Mouse (Mus musculus): ENCODE results near the gene Rnf152. TPM values are rescaled to one million over a fixed set of nuclear protein-coding genes. Genes with fewer than 3 reads are reported as not detected.

Gene Rnf152
- polyA plus RNA-seq, 1 experiment from 2014 or later: 0.91 TPM

DNA sequence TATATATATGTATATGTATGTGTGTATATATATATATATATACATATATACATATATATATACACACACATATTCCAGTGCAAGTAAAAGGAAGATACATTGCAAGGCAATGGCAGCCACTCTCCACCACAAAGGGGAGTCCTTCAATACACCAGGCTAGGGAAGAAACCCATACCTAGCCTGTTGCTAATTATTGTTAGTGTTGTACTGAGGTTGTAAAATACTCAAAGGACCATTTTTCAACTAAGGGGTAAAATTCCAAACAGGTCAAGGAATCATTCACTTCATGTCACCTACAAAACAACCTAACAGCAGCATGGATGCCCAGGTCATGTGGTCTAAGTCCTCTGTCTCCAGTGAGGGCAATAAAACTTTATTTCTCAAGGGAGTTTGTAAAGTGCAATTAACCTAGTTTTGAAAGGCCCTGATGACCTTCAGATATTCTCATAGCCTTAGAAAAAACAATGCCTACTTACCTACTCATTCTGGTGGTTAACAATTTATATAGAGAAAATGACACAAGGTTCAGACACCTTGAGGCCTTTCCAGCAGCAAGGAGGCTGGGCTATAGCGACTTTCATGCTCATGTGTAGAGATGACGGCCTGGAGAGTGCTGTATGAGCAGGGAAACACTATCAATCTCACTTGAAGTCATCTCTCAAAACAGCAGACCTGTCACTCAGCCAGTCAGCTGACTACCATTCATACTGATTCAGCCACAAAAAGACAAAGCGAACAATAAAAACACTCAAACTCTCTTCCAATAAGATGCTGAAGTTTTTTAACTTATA is 42.3 kb downstream of the Rnf152 start:
- H3K36me3 ChIP-seq (ENCODE audit: insufficient read depth, low read length): no peaks in the 10 kb centered on the region
- ATAC-seq (ENCODE audit: low FRiP score, low TSS enrichment): no peak
- no peaks in the 10 kb centered on the region for H3K27me3 ChIP-seq (ENCODE audit: insufficient read depth, low read length)
- H3K4me1 ChIP-seq (ENCODE audit: insufficient read depth, low read length): no peaks in the 10 kb centered on the region
- H3K9me3 ChIP-seq (ENCODE audit: low read length): no peaks in the 10 kb centered on the region
- H3K4me2 ChIP-seq (replicated peaks; ENCODE audit: low read depth, low read length): no peak overlapping the region
- WGBS: 73% methylated on average over 3 of the region's 3 CpGs
- H3K27ac ChIP-seq (ENCODE audit: low read length): no peak overlapping the region
- H3K9ac ChIP-seq (replicated peaks; ENCODE audit: low read length): no peak overlapping the region
- H3K4me3 ChIP-seq (ENCODE audit: low read length): no peak overlapping the region

DNA sequence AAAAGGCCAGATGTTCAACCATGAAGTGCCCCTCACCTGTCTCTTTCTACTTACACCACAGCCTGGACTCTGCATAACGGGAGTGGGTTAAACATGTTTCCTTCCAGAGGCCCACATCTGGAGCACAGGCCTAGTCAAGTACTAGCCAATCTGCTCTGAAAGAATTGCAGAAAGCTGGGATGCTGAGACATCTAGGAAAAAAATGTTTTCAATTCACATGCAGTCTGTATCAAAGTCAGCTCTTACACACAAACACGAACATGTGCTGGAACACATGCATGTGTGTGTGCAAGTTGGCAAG is 44.0 kb downstream of the Rnf152 start:
- Histone ChIP-seq H3K4me1 (ENCODE audit: insufficient read depth, low read length) (no peaks in the 10 kb centered on the region), H3K27me3 (ENCODE audit: insufficient read depth, low read length) (no peaks in the 10 kb centered on the region), H3K4me3 (ENCODE audit: low read length) (no peak overlapping the region), H3K27ac (ENCODE audit: low read length) (no peak overlapping the region), H3K36me3 (ENCODE audit: insufficient read depth, low read length) (no peaks in the 10 kb centered on the region), H3K9ac (replicated peaks; ENCODE audit: low read length) (no peak overlapping the region), H3K9me3 (ENCODE audit: low read length) (no peaks in the 10 kb centered on the region), H3K4me2 (replicated peaks; ENCODE audit: low read depth, low read length) (no peak overlapping the region)
- ATAC-seq (ENCODE audit: low FRiP score, low TSS enrichment): no peak
- 73% methylated on average over 2 of the region's 2 CpGs for WGBS

DNA sequence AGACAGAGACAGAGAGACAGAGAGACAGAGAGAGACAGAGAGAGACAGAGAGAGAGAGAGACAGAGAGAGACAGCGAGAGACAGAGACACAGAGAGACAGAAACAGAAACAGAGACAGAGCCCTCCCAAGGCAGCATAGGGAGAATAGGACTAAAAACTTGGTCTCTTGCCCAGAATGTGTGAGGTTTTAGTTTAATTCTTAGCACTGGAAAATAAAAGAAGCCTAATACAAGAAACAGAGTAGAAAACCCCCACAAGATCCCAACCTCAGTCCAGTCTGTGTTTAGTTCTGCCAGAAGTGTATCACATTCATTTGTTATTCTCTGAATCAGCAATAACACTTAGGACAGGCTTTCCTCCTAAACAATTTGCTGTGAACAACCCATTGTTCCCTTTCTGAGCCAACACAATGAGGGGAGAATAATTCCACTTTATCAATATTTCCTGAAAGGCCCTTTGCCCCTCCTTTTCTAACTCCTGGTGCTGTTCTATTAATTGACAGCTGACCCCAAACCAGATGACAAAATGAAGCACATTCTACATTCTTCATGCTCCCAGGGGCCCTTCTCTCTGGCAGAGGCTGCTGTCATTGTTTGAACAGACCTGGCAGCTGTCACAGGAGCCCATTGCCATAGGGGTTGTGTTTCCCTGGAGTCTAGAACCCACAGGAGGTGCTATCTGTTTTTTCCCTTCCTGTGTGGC is 44.5 kb downstream of the Rnf152 start:
- Histone ChIP-seq H3K27me3 (ENCODE audit: insufficient read depth, low read length) (no peaks in the 10 kb centered on the region), H3K4me1 (ENCODE audit: insufficient read depth, low read length) (no peaks in the 10 kb centered on the region), H3K27ac (ENCODE audit: low read length) (no peak overlapping the region), H3K4me3 (ENCODE audit: low read length) (no peak overlapping the region), H3K9ac (replicated peaks; ENCODE audit: low read length) (no peak overlapping the region), H3K9me3 (ENCODE audit: low read length) (no peaks in the 10 kb centered on the region), H3K36me3 (ENCODE audit: insufficient read depth, low read length) (no peaks in the 10 kb centered on the region), H3K4me2 (replicated peaks; ENCODE audit: low read depth, low read length) (no peak overlapping the region)
- 80% methylated on average over 1 of the region's 1 CpGs for WGBS
- ATAC-seq (ENCODE audit: low FRiP score, low TSS enrichment): no peak

DNA sequence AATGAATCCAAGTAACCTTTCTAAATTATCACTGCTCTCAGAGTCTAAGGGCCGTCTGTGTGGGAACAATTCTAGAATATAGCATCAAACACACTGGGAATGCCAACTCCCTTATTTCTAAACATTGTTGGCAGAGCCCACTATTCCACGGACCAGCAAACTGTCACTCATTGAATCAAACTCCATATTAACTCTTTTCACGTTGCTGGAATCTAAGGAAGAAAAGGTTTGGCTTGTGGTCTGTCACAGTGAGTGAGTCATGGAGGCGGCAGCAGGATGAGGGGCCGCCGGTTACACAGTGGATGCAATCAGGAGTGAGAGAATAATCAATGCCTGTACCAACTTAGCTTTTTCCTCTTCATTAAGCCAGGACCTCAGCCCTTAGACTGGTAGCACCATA is 54.3 kb downstream of the Rnf152 start:
- H3K9me3 ChIP-seq (ENCODE audit: low read length): no peaks in the 10 kb centered on the region
- no peak overlapping the region for H3K4me2 ChIP-seq (replicated peaks; ENCODE audit: low read depth, low read length)
- no peaks in the 10 kb centered on the region for H3K36me3 ChIP-seq (ENCODE audit: insufficient read depth, low read length)
- no peak overlapping the region for H3K27ac ChIP-seq (ENCODE audit: low read length)
- H3K4me1 ChIP-seq (ENCODE audit: insufficient read depth, low read length): no peaks in the 10 kb centered on the region
- H3K9ac ChIP-seq (replicated peaks; ENCODE audit: low read length): no peak overlapping the region
- no peak overlapping the region for H3K4me3 ChIP-seq (ENCODE audit: low read length)
- no peaks in the 10 kb centered on the region for H3K27me3 ChIP-seq (ENCODE audit: insufficient read depth, low read length)
- 76% methylated on average over 6 of the region's 6 CpGs for WGBS
- ATAC-seq (ENCODE audit: low FRiP score, low TSS enrichment): no peak

DNA sequence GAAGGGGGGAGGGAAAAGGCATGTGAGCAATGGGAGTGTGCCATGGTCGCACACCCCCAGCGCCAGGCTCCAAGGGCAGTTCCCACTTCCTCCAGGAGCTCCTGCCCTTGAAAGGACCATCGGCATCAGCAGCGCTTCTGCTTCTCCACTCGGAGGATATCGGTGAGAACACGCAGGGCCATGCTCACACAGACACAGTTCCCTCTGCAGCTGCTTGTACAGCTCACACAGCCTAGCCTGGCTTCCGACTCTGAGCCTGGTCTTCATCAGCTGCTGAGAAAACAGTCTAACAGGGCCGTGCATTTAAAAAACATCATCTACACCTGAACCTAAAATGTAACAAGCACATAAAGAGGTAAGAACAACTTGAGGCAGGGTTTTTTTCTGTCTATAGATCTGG is 54.7 kb downstream of the Rnf152 start:
- Histone ChIP-seq H3K9ac (replicated peaks; ENCODE audit: low read length) (no peak overlapping the region), H3K4me1 (ENCODE audit: insufficient read depth, low read length) (no peaks in the 10 kb centered on the region), H3K4me2 (replicated peaks; ENCODE audit: low read depth, low read length) (no peak overlapping the region), H3K27me3 (ENCODE audit: insufficient read depth, low read length) (no peaks in the 10 kb centered on the region), H3K27ac (ENCODE audit: low read length) (no peak overlapping the region), H3K36me3 (ENCODE audit: insufficient read depth, low read length) (no peaks in the 10 kb centered on the region), H3K9me3 (ENCODE audit: low read length) (no peaks in the 10 kb centered on the region), H3K4me3 (ENCODE audit: low read length) (no peak overlapping the region)
- ATAC-seq (ENCODE audit: low FRiP score, low TSS enrichment): no peak
- 78% methylated on average over 9 of the region's 9 CpGs for WGBS

DNA sequence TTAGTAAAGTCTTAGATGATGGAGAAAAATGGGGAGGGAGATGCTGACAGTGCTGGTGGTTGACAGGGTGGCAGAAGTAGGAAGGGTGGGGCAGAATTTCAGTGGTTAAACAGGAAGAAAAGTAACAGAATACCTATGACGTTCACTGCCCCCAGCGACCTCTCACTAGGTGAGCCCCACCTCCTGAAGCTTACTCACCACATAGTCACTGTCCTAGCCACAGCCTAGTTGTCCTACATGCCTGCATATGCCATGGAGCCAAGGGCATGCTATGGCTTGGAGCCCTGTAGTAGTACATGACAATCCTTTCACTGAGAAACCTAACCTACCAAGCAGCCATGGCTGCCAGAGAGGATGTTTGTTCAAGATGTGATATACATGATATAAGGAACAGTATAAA is 64.7 kb downstream of the Rnf152 start:
- Histone ChIP-seq H3K9me3 (ENCODE audit: low read length) (0 out of 2 replicates have a peak, but pooled peaks cover 3% of the 10 kb centered on the region), H3K9ac (replicated peaks; ENCODE audit: low read length) (no peak overlapping the region), H3K4me3 (ENCODE audit: low read length) (no peak overlapping the region), H3K36me3 (ENCODE audit: insufficient read depth, low read length) (no peaks in the 10 kb centered on the region), H3K4me1 (ENCODE audit: insufficient read depth, low read length) (no peaks in the 10 kb centered on the region), H3K4me2 (replicated peaks; ENCODE audit: low read depth, low read length) (no peak overlapping the region), H3K27me3 (ENCODE audit: insufficient read depth, low read length) (no peaks in the 10 kb centered on the region), H3K27ac (ENCODE audit: low read length) (no peak overlapping the region)
- WGBS: 78% methylated on average over 2 of the region's 2 CpGs
- no peak for ATAC-seq (ENCODE audit: low FRiP score, low TSS enrichment)

DNA sequence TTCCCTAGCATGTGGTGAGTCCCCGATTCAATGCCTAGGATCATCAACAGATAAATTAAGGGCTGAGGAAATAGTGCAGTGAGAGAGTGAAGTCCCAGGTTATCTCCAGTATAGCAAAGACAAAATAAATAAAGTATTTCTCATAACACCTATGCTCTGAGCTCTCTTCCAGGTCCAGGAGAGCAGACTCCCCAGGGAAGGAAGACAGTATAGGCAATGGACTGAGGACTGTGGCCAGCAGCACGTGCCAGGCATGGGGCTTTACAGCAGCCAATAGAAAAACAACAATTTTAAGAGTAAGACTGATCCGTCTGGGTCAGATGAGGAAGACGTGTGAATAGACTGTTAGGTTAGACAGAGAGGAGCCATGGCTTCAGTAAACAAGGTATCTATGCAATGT is 69.0 kb downstream of the Rnf152 start:
- no peak for ATAC-seq (ENCODE audit: low FRiP score, low TSS enrichment)
- Histone ChIP-seq H3K4me1 (ENCODE audit: insufficient read depth, low read length) (no peaks in the 10 kb centered on the region), H3K4me2 (replicated peaks; ENCODE audit: low read depth, low read length) (no peak overlapping the region), H3K27ac (ENCODE audit: low read length) (no peak overlapping the region), H3K9ac (replicated peaks; ENCODE audit: low read length) (no peak overlapping the region), H3K9me3 (ENCODE audit: low read length) (no peaks in the 10 kb centered on the region), H3K36me3 (ENCODE audit: insufficient read depth, low read length) (no peaks in the 10 kb centered on the region), H3K4me3 (ENCODE audit: low read length) (no peak overlapping the region), H3K27me3 (ENCODE audit: insufficient read depth, low read length) (no peaks in the 10 kb centered on the region)
- 56% methylated on average over 4 of the region's 4 CpGs for WGBS

DNA sequence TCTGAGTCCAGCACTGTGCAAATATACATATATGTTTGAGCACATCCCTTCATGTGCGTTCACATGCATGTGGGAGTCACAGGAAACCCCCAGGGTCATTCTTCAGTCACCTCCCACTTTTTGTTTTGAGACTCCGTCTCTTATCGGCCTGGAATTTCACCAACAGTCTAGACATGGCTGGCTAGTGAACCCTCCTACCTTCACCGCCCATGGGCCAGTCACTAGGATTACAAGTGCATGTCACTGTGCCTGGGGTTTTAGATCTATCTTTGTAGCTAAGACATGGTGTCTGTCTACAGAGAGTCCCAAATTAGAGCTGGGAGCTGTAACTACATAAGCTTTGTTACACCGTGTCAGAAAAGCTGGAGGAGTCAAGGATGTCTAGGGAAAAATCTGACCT is 69.6 kb downstream of the Rnf152 start:
- Histone ChIP-seq H3K36me3 (ENCODE audit: insufficient read depth, low read length) (no peaks in the 10 kb centered on the region), H3K27me3 (ENCODE audit: insufficient read depth, low read length) (no peaks in the 10 kb centered on the region), H3K9me3 (ENCODE audit: low read length) (no peaks in the 10 kb centered on the region), H3K4me1 (ENCODE audit: insufficient read depth, low read length) (no peaks in the 10 kb centered on the region), H3K4me3 (ENCODE audit: low read length) (no peak overlapping the region), H3K27ac (ENCODE audit: low read length) (no peak overlapping the region), H3K9ac (replicated peaks; ENCODE audit: low read length) (no peak overlapping the region), H3K4me2 (replicated peaks; ENCODE audit: low read depth, low read length) (no peak overlapping the region)
- 0 out of 2 replicates have a peak, but pooled peaks have one; percentile 19 for ATAC-seq (ENCODE audit: low FRiP score, low TSS enrichment)
- 42% methylated on average over 5 of the region's 5 CpGs for WGBS

DNA sequence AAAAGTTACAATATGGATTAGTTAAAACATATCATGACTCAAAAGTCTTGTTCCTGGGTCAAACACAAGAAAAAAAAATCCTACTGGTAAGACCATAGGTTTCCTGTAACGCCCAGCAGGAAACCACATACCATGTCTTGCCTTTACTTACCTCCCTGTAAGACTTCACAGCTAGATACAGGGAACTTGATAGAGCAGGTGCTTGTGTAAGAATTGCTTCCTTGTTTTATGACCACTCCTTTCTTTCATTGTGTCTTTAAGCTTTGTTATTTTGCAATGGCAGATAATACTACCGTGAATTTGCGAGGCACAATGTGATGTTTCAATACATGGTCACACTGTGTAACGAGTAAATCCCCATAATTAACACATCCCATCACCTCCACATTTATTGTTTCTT is 71.5 kb downstream of the Rnf152 start:
- no peak for ATAC-seq (ENCODE audit: low FRiP score, low TSS enrichment)
- no peak overlapping the region for H3K4me2 ChIP-seq (replicated peaks; ENCODE audit: low read depth, low read length)
- WGBS: 93% methylated on average over 4 of the region's 4 CpGs
- no peaks in the 10 kb centered on the region for H3K4me1 ChIP-seq (ENCODE audit: insufficient read depth, low read length)
- H3K9ac ChIP-seq (replicated peaks; ENCODE audit: low read length): no peak overlapping the region
- no peak overlapping the region for H3K27ac ChIP-seq (ENCODE audit: low read length)
- H3K27me3 ChIP-seq (ENCODE audit: insufficient read depth, low read length): no peaks in the 10 kb centered on the region
- H3K9me3 ChIP-seq (ENCODE audit: low read length): no peaks in the 10 kb centered on the region
- no peaks in the 10 kb centered on the region for H3K36me3 ChIP-seq (ENCODE audit: insufficient read depth, low read length)
- no peak overlapping the region for H3K4me3 ChIP-seq (ENCODE audit: low read length)

DNA sequence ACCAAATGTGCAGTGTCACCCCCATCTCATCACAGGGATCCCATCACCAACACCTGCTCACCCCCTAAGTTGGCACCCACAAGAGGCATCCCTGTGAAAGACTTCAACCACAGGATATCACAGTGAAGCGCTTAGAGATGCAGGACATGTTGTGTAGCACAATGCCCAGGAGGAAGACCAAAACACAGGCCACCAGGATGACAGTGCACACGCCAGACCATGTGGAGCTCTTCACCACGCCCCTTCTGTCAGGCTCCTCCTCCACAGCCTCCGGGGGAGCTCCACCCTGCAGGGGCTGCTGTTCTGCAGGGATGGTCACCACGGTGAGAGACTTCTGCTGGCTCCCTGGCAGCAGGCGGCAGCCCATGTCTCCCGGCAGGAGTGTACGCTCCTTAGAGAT is 72.4 kb downstream of the Rnf152 start:
- Histone ChIP-seq H3K9me3 (ENCODE audit: low read length) (no peaks in the 10 kb centered on the region), H3K9ac (replicated peaks; ENCODE audit: low read length) (no peak overlapping the region), H3K4me1 (ENCODE audit: insufficient read depth, low read length) (no peaks in the 10 kb centered on the region), H3K4me3 (ENCODE audit: low read length) (no peak overlapping the region), H3K27me3 (ENCODE audit: insufficient read depth, low read length) (no peaks in the 10 kb centered on the region), H3K36me3 (ENCODE audit: insufficient read depth, low read length) (no peaks in the 10 kb centered on the region), H3K27ac (ENCODE audit: low read length) (no peak overlapping the region), H3K4me2 (replicated peaks; ENCODE audit: low read depth, low read length) (no peak overlapping the region)
- peak; percentile 47; the same call in 1 of the 2 replicates for ATAC-seq (ENCODE audit: low FRiP score, low TSS enrichment)
- 66% methylated on average over 8 of the region's 8 CpGs for WGBS

Measured in kidney, embryonic 16.5 days (tissue).